In the genomic region with DNA sequence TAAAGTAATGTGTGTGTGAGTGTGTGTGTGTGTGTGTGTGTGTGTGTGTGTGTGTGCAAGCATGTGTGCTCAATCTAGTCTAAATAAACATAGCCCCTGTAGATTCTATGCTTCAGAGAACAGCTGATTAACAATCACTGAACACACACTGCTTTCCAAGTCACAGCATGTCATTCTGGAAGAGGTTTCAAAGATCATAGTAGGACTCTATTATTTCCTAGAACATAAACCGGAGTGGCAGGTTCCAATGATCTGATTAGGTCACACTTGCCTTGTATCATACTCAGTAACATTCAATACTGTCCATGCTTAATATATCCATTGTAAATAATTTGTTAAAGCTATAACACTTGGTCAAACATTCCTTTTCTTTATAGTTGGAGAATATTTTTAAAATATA, we compare ENCODE assay signal across 14 mouse cellular contexts.
"Had no signal": no experiment of that assay in that cellular context is flagged by ENCODE, and none has a peak within 500 bp of the region (broad histone marks: within the 10 kb centered on the region; RNA-seq: fewer than 3 reads in every experiment).

No protein-coding gene starts in this region.

- H3K4me2 ChIP-seq: limb, embryonic 15.5 days; liver, embryonic 12.5 days; lung, embryonic 14.5 days; midbrain, embryonic 15.5 days; neural tube, embryonic 13.5 days; stomach, embryonic 15.5 days had no signal

- H3K9ac ChIP-seq: limb, embryonic 15.5 days; liver, embryonic 12.5 days; lung, embryonic 14.5 days; midbrain, embryonic 15.5 days; neural tube, embryonic 13.5 days; stomach, embryonic 15.5 days had no signal

- H3K4me3 ChIP-seq: limb, embryonic 15.5 days; liver, embryonic 12.5 days; midbrain, embryonic 10.5 days; midbrain, embryonic 15.5 days; neural tube, embryonic 13.5 days; stomach, embryonic 15.5 days had no signal

- H3K36me3 ChIP-seq: limb, embryonic 15.5 days; midbrain, embryonic 15.5 days; neural tube, embryonic 13.5 days; stomach, embryonic 15.5 days had no signal

- H3K27me3 ChIP-seq: limb, embryonic 15.5 days; liver, embryonic 12.5 days; midbrain, embryonic 15.5 days; neural tube, embryonic 13.5 days; stomach, embryonic 15.5 days had no signal

- H3K4me1 ChIP-seq: limb, embryonic 15.5 days; midbrain, embryonic 10.5 days; midbrain, embryonic 15.5 days; neural tube, embryonic 13.5 days; stomach, embryonic 15.5 days had no signal

- H3K27ac ChIP-seq: limb, embryonic 15.5 days; liver, embryonic 12.5 days; midbrain, embryonic 10.5 days; midbrain, embryonic 15.5 days; neural tube, embryonic 13.5 days; stomach, embryonic 15.5 days had no signal

- H3K9me3 ChIP-seq: limb, embryonic 15.5 days; liver, embryonic 12.5 days; midbrain, embryonic 10.5 days; midbrain, embryonic 15.5 days; neural tube, embryonic 13.5 days; stomach, embryonic 15.5 days had no signal

- ATAC-seq: liver, embryonic 12.5 days; midbrain, embryonic 15.5 days had no signal

- DNase-seq: kidney, postnatal 25 days; layer of hippocampus, postnatal 36 days; lung, embryonic 14.5 days; lung, postnatal 10 days; lung, postnatal 4 days; right cerebral cortex, postnatal 14 days; thymus, adult 2 months; thymus, postnatal 25 days had no signal
